Mouse (Mus musculus) liver, embryonic 14.5 days (tissue): ENCODE data around the gene Rbm34. TPM values are rescaled to one million over a fixed set of nuclear protein-coding genes. Genes with fewer than 3 reads are reported as not detected.

ENCODE experiments used
- ATAC-seq: fragments of 200-750 bp; cut with Nextera tagmentation; 2 replicates; pipeline ENCODE4 v1.8.0; 2017; ENCODE audit warnings: moderate number of reproducible peaks, mild to moderate bottlenecking, moderate library complexity; ENCODE audit not compliant: insufficient read depth
- DNase-seq, 3 experiments: peaks; one replicate each; pipeline ENCODE4 v3.0.0-alpha.2; 2012 to 2013; ENCODE audit warnings: low read depth in 3 of 3, low spot score in 3 of 3
- H3K27ac ChIP-seq: fragments of 300-500 bp; sonication (generic); 2 replicates; pipeline ENCODE4 v1.5.1; 2014; ENCODE audit warnings: moderate library complexity, mild to moderate bottlenecking, control low read depth, inconsistent platforms
- H3K27me3 ChIP-seq: fragments of 300-500 bp; sonication (generic); 2 replicates; pipeline ENCODE4 v1.6.1; 2014; ENCODE audit warnings: mild to moderate bottlenecking, low read length, moderate library complexity; ENCODE audit not compliant: control insufficient read depth, insufficient read depth
- H3K36me3 ChIP-seq: fragments of 300-500 bp; sonication (generic); replicated peaks from 2 replicates; pipeline ENCODE4 v1.6.1; 2014; ENCODE audit warnings: low read depth; ENCODE audit not compliant: control insufficient read depth, insufficient read depth
- H3K4me1 ChIP-seq, 2 experiments: fragments of 200-500 bp in 1 of 2; fragments of 300-500 bp in 1 of 2; sonication (generic) in 1 of 2; replicated peaks; 2 replicates each; pipeline ENCODE4 v1.6.1; 2012 to 2014; ENCODE audit warnings: antibody characterized with exemption in 1 of 2, inconsistent platforms in 1 of 2, low read length in 1 of 2; ENCODE audit not compliant: control insufficient read depth in 2 of 2, insufficient read depth in 2 of 2
- H3K4me2 ChIP-seq: fragments of 300-500 bp; sonication (generic); 2 replicates; pipeline ENCODE4 v1.6.1; 2014; ENCODE audit warnings: low read depth, mild to moderate bottlenecking, control low read depth, moderate library complexity
- H3K4me3 ChIP-seq, 2 experiments: fragments of 200-500 bp in 1 of 2; fragments of 300-500 bp in 1 of 2; sonication (generic) in 1 of 2; 2 replicates each; pipeline ENCODE4 v1.5.1; 2012 to 2014; ENCODE audit warnings: low read depth in 2 of 2, low read length in 2 of 2, mild to moderate bottlenecking in 2 of 2, control low read depth in 1 of 2, inconsistent platforms in 1 of 2, moderate library complexity in 1 of 2; ENCODE audit not compliant: insufficient read depth in 1 of 2
- H3K9ac ChIP-seq: fragments of 300-500 bp; sonication (generic); replicated peaks from 2 replicates; pipeline ENCODE4 v1.6.1; 2014; ENCODE audit warnings: mild to moderate bottlenecking, control low read depth, moderate library complexity
- H3K9me3 ChIP-seq: fragments of 300-500 bp; sonication (generic); 2 replicates; pipeline ENCODE4 v1.6.1; 2016; ENCODE audit warnings: low read length, mixed read lengths; ENCODE audit not compliant: control insufficient read depth
- CTCF ChIP-seq: IDR thresholded peaks from 2 replicates; pipeline ENCODE4 v1.5.1; 2016; ENCODE audit warnings: antibody characterized with exemption, low read depth, control low read depth
- EP300 ChIP-seq: IDR thresholded peaks from 2 replicates; pipeline ENCODE4 v1.6.1; 2016; ENCODE audit warnings: antibody characterized with exemption, low read depth
- WGBS: fragments of 180-500 bp; shearing (Covaris S2); extraction: QIAGEN DNeasy Blood & Tissue Kit; methylation state at CpG from one replicate; pipeline ENCODE4 v1.1.7; 2014; ENCODE audit not compliant: insufficient replicate concordance; 5-methylcytosine and 5-hydroxymethylcytosine counted together
- polyA plus RNA-seq, 2 experiments: library from polyadenylated mRNA; depleted of rRNA in 1 of 2; stranded (reverse) in 1 of 2; unstranded in 1 of 2; fragments of >200 nt; fragmentation: Nextera tagmentation in 1 of 2; extraction: Ambion mirVana in 1 of 2; gene quantifications; 2 replicates each; pipeline versions ENCODE4 v1.2.1 to v1.2.3; 2012 to 2014

Gene Rbm34
- polyA plus RNA-seq, 2 experiments = 5.2 to 9.6 TPM

- Histone ChIP-seq H3K4me3 (no peak overlapping the region), H3K36me3 (peaks cover 19% of the 10 kb centered on the region), H3K4me2 (peak overlapping the region; percentile 80), H3K27ac (no peak overlapping the region), H3K27me3 (no peaks in the 10 kb centered on the region), H3K9me3 (no peaks in the 10 kb centered on the region), H3K4me1 (peaks cover 14 to 22% of the 10 kb centered on the region in 2 experiments), H3K9ac (no peak overlapping the region)
- 74% methylated on average over 7 of the region's 7 CpGs for WGBS
- ATAC-seq (no peak), DNase-seq (no peak)
- TF ChIP-seq EP300 = no peak
- TF ChIP-seq CTCF = no peak
Measured at GRCm38 (mm10) chr8:126946444-126946843, 24.4 kb downstream of the Rbm34 start.

DNA sequence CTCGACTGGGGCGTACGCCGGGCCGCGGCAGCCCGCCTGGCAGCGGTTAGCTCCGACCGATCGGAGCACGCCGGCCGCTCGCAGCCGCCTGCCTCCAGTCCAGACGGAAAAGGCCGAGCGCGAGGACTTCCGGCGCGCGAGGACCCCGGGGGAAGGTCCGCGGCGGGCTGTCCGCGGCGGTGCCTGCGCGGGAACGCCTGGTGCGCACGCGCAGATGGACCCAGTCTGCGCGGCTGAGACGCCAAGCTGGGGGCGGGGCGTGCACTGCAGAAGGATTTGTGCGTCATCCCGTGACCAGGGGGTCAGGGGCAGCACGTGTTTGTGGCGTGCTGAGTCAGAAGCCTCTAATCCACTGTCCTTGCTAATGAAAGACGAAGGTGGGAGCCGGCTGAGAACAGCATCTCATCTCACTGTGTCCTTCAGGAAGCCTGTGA is 25.1 kb downstream of the Rbm34 start, which contains the start of gene Tomm20:
TSS of gene Tomm20 (minus strand) at position 115 of the 434 bp plus-strand sequence.
- peak; percentile 81 to 85 (median 85) for DNase-seq
- Histone ChIP-seq H3K9ac (peak within 1 kb of the TSS; percentile 95), H3K27me3 (no peaks in the 10 kb centered on the region), H3K4me2 (peak within 1 kb of the TSS; percentile 80), H3K4me3 (peak within 1 kb of the TSS; percentile 94 to 96), H3K4me1 (peaks cover 14 to 22% of the 10 kb centered on the region in 2 experiments), H3K27ac (peak within 1 kb of the TSS; percentile 53), H3K9me3 (no peaks in the 10 kb centered on the region), H3K36me3 (peaks cover 18% of the 10 kb centered on the region)
- WGBS = under 1% methylated on average over 48 of the region's 48 CpGs
- TF ChIP-seq CTCF (no peak), EP300 (peak; percentile 36; the same call in 1 of the 2 replicates)
- ATAC-seq = peak; percentile 91

DNA sequence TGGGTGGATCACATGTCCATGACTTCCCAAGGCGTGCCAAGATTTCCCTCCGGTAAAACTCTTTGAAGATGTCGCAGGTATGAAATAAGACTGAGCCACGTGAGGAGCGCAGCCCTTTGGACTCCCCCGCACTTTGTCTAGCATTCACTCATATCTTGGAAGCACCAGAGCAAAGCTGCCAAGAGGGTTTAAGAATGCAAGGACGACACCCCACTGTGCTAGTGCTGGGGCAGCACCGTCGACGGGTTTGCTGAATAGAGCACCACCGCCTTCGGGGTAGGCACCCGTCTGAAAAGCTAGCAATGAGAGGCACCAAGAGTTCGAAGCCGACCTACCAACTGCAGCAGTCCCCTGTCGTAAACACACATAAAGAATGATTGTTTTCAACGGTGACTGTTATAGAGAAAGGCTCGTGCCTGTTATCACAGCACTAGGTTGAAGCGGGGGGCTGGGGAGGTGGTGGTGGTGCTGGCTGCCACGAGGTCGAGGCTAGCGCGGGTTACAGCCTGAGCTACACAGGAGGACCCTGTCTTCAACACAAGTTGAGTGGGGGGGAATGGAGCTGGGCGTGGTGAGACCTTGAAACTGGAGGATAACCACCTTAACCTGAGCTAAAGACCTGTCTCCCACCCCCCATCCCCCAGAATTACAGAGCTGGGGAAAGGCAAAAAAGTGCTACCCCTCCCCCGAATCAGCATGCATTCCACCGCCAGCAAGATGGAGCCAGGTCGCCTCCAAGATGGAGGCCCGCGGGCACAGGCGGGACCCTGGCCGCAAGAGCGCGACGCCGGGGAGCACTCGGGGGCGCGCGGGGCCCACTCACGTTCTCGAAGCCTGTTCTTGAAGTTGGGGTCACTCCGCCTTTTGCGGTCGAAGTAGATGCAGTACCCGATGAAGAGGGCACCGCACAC is 25.8 kb downstream of the Rbm34 start:
- Histone ChIP-seq H3K4me2 (peak overlapping the region; percentile 80), H3K4me3 (peak overlapping the region; percentile 94 to 96), H3K27me3 (no peaks in the 10 kb centered on the region), H3K9ac (peak overlapping the region; percentile 95), H3K4me1 (peaks cover 14 to 22% of the 10 kb centered on the region in 2 experiments), H3K27ac (peak overlapping the region; percentile 53), H3K9me3 (no peaks in the 10 kb centered on the region), H3K36me3 (peaks cover 15% of the 10 kb centered on the region)
- DNase-seq (no peak), ATAC-seq (peak; percentile 64)
- TF ChIP-seq EP300 = no peak
- TF ChIP-seq CTCF = no peak
- under 1% methylated on average over 46 of the region's 46 CpGs for whole genome bisulfite sequencing

- Histone ChIP-seq H3K36me3 (peaks cover 21% of the 10 kb centered on the region), H3K9ac (peak overlapping the region; percentile 28; the same call in 1 of the 2 replicates), H3K27me3 (no peaks in the 10 kb centered on the region), H3K27ac (no peak overlapping the region), H3K4me3 (peak overlapping the region; percentile 94 to 96), H3K4me1 (peaks cover 14 to 22% of the 10 kb centered on the region in 2 experiments), H3K4me2 (peak overlapping the region; percentile 80), H3K9me3 (no peaks in the 10 kb centered on the region)
- ATAC-seq (no peak), DNase-seq (no peak)
- 32% methylated on average over 7 of the region's 7 CpGs for WGBS
- no peak for TF ChIP-seq EP300
- no peak for TF ChIP-seq CTCF
Measured at GRCm38 (mm10) chr8:126943565-126943964, 27.3 kb downstream of the Rbm34 start.

DNA sequence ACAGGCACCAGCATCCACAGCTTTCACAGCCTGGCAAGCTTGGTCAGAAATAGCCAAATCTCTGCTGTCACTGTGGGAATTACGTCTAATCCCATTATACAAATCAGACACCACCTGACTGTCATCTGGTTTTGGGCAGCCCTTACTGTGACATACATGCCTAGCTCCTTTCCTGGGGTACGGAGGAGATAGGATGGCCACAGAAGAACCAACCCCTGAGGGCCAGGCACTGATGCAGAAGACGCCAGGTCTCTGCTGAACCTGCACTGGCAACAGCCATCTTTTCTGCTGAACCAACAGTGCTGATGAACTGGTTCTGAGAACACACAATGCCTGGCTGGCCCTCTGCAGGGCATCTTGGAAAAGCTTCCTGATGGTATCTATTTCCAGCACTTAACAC is 33.5 kb downstream of the Rbm34 start:
- no peaks in the 10 kb centered on the region for H3K9me3 ChIP-seq
- no peaks in the 10 kb centered on the region for H3K27me3 ChIP-seq
- ATAC-seq = no peak
- no peak overlapping the region for H3K4me2 ChIP-seq
- no peak for DNase-seq
- WGBS = 76% methylated on average over 3 of the region's 3 CpGs
- H3K4me3 ChIP-seq = no peak overlapping the region
- no peak overlapping the region for H3K9ac ChIP-seq
- TF ChIP-seq CTCF (no peak), EP300 (no peak)
- no peak overlapping the region for H3K27ac ChIP-seq
- peaks cover 4 to 10% of the 10 kb centered on the region in 2 experiments; a peak in 2 of 4 replicates for H3K4me1 ChIP-seq
- peaks cover 72% of the 10 kb centered on the region for H3K36me3 ChIP-seq
